Mouse (Mus musculus): ENCODE measurements at regions not wholly inside any gene's neighbourhood (a gene's known extent, or its start where the extent isn't known, plus 50 kb on each side); places are given as distances from the start of the nearest gene placed in this dataset.

DNA sequence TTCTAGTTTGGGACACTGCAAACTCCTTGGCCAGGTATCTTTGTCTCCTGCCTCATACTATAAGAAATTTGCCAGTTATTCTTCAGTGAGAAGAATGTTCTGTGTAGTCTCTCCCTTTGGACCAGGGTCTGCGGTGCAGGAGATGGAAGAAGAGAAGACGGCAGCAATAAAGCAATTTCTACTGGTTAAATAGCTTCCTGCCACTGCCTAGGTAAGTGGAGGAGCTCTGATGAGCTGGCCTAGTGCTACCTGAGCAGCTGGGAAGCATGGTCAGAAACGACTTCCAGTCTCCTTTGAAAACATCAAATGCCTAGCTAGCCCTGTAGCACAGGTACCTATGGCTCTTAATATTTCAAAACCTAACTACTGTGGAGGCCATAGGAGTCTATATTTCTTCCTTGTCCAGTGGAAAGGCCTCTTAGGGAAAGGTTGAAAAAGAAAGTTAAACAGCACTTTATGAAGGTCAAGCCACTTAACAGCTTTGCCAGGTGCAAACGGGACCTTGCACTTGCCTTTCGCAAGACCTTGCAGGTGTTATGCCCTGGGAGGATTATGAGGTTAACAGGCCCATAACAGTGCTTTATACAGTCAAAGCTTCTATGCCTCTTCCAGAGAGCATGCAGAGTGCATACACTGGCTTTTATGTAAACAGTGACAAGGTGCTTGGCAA lies 351.9 kb downstream of the Serpinb8 start:
- no peaks in the 10 kb centered on the region for H3K4me1 ChIP-seq (replicated peaks)
- H3K27me3 ChIP-seq (ENCODE audit: insufficient read depth, poor library complexity, severe bottlenecking), result no peaks in the 10 kb centered on the region
- H3K36me3 ChIP-seq, result no peaks in the 10 kb centered on the region
- WGBS, result 85% methylated on average over 5 of the region's 5 CpGs
- H3K4me3 ChIP-seq, result no peak overlapping the region
- H3K9me3 ChIP-seq, result no peaks in the 10 kb centered on the region
- H3K27ac ChIP-seq, result no peak overlapping the region
- no peak for DNase-seq (ENCODE audit: low spot score)

DNA sequence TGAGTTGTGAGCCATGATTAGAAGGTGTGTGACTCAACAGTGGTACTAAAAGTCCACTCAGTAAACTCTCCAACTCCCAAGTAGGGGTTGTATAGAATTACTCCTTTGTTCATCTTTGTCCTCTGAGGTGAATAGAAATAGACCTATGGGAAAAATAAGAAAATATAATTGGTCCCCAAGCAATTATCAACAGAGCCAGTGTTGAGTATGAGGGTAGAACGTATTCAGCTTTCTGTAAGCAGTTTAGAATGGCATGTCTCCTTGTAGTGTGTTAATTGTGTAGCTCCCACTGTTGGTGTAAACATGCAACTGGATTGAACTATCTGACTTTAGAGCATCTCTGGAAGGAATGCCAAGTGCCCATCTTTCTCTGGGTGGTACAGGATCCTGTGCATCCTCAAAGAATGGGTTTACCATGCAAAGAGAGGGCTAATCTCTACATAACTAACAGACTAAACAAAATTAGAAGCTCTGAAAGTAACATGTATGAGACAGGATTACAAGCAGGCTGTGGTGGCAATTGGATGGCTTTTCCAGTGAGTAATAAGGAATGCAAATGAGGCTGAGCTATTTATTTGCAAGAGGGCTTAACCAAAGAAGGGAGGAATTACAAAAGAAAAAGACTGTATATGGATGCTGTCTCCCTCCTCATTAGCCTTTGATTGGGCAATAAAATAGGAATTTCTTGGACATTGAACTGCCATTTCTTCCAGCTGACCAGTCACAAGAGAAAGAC lies 356.6 kb downstream of the Serpinb8 start:
- H3K27me3 ChIP-seq (ENCODE audit: insufficient read depth, poor library complexity, severe bottlenecking), result no peaks in the 10 kb centered on the region
- no peaks in the 10 kb centered on the region for H3K36me3 ChIP-seq
- WGBS, result 87% methylated on average over 1 of the region's 1 CpGs
- H3K4me1 ChIP-seq (replicated peaks), result no peaks in the 10 kb centered on the region
- no peaks in the 10 kb centered on the region for H3K9me3 ChIP-seq
- H3K27ac ChIP-seq, result no peak overlapping the region
- no peak for DNase-seq (ENCODE audit: low spot score)
- no peak overlapping the region for H3K4me3 ChIP-seq

GRCm38 (mm10) chr1:107950396-107950795 lies 360.6 kb downstream of the Serpinb8 start:
- Histone ChIP-seq H3K27me3 (ENCODE audit: insufficient read depth, poor library complexity, severe bottlenecking) (no peaks in the 10 kb centered on the region), H3K9me3 (no peaks in the 10 kb centered on the region), H3K36me3 (no peaks in the 10 kb centered on the region), H3K4me3 (no peak overlapping the region), H3K4me1 (replicated peaks) (no peaks in the 10 kb centered on the region), H3K27ac (no peak overlapping the region)
- no peak for DNase-seq (ENCODE audit: low spot score)
- whole genome bisulfite sequencing, result 75% methylated on average over 2 of the region's 2 CpGs

GRCm38 (mm10) chr1:107961009-107961408 lies 371.2 kb downstream of the Serpinb8 start:
- no peaks in the 10 kb centered on the region for H3K27me3 ChIP-seq (ENCODE audit: insufficient read depth, poor library complexity, severe bottlenecking)
- H3K27ac ChIP-seq, result no peak overlapping the region
- no peaks in the 10 kb centered on the region for H3K4me1 ChIP-seq (replicated peaks)
- no peak for DNase-seq (ENCODE audit: low spot score)
- no peaks in the 10 kb centered on the region for H3K9me3 ChIP-seq
- no peaks in the 10 kb centered on the region for H3K36me3 ChIP-seq
- H3K4me3 ChIP-seq, result no peak overlapping the region

- peaks cover 24% of the 10 kb centered on the region for H3K4me1 ChIP-seq (replicated peaks)
Observed at GRCm38 (mm10) chr1:107975626-107976335, 386.0 kb downstream of the Serpinb8 start.

GRCm38 (mm10) chr1:107977686-107978085 lies 387.9 kb downstream of the Serpinb8 start:
- no peak for DNase-seq (ENCODE audit: low spot score)
- H3K27me3 ChIP-seq (ENCODE audit: insufficient read depth, poor library complexity, severe bottlenecking), result no peaks in the 10 kb centered on the region; the same call in 1 of the 2 replicates
- H3K9me3 ChIP-seq, result no peaks in the 10 kb centered on the region
- no peak overlapping the region for H3K4me3 ChIP-seq
- 67% methylated on average over 2 of the region's 2 CpGs for WGBS
- H3K36me3 ChIP-seq, result no peaks in the 10 kb centered on the region
- peaks cover 24% of the 10 kb centered on the region for H3K4me1 ChIP-seq (replicated peaks)
- no peak overlapping the region for H3K27ac ChIP-seq

More at GRCm38 (mm10) chr1:107975626-107976335, 386.0 kb downstream of the Serpinb8 start:
- Histone ChIP-seq H3K27me3 (ENCODE audit: insufficient read depth, poor library complexity, severe bottlenecking) (no peaks in the 10 kb centered on the region; the same call in 1 of the 2 replicates), H3K4me3 (no peak overlapping the region), H3K27ac (no peak overlapping the region), H3K36me3 (no peaks in the 10 kb centered on the region), H3K9me3 (no peaks in the 10 kb centered on the region)
- 31% methylated on average over 8 of the region's 8 CpGs for WGBS
- DNase-seq (ENCODE audit: low spot score), result no peak

GRCm38 (mm10) chr1:107978411-107978810 lies 388.6 kb downstream of the Serpinb8 start:
- DNase-seq (ENCODE audit: low spot score), result no peak
- H3K4me3 ChIP-seq, result no peak overlapping the region
- no peaks in the 10 kb centered on the region for H3K36me3 ChIP-seq
- peaks cover 24% of the 10 kb centered on the region for H3K4me1 ChIP-seq (replicated peaks)
- no peak overlapping the region for H3K27ac ChIP-seq
- H3K9me3 ChIP-seq, result no peaks in the 10 kb centered on the region
- no peaks in the 10 kb centered on the region; the same call in 1 of the 2 replicates for H3K27me3 ChIP-seq (ENCODE audit: insufficient read depth, poor library complexity, severe bottlenecking)
- 17% methylated on average over 5 of the region's 5 CpGs for WGBS

- WGBS, result 83% methylated on average over 2 of the region's 2 CpGs
- Histone ChIP-seq H3K4me3 (no peak overlapping the region), H3K36me3 (no peaks in the 10 kb centered on the region), H3K27me3 (ENCODE audit: insufficient read depth, poor library complexity, severe bottlenecking) (no peaks in the 10 kb centered on the region), H3K27ac (no peak overlapping the region), H3K9me3 (no peaks in the 10 kb centered on the region), H3K4me1 (replicated peaks) (no peaks in the 10 kb centered on the region)
- no peak for DNase-seq (ENCODE audit: low spot score)
Observed at GRCm38 (mm10) chr1:107985646-107986045, 395.8 kb downstream of the Serpinb8 start.

DNA sequence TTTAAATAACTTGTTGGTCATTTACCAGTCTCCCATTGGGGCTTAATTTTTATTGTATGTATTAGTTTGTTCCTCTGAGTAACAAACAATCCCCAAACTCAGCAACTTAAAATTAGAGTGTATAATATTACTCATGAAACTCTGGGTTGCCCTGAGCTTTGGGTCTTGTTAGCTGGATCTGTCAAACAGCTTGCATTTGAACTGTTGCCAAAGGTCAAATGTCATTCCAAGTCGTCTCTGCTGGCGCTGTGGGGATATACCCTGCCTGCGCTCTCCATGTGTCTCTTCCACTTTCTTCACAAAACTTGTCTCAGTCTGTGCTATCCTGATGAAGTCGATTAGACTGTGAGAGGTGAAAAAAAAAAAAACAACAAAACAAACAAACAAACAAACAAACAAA lies 398.3 kb downstream of the Serpinb8 start:
- WGBS, result 48% methylated on average over 4 of the region's 4 CpGs
- H3K9me3 ChIP-seq, result no peaks in the 10 kb centered on the region

GRCm38 (mm10) chr1:107993013-107993412 lies 403.2 kb downstream of the Serpinb8 start:
- no peaks in the 10 kb centered on the region for H3K36me3 ChIP-seq
- no peak overlapping the region for H3K4me3 ChIP-seq
- 93% methylated on average over 4 of the region's 4 CpGs for WGBS
- no peaks in the 10 kb centered on the region for H3K27me3 ChIP-seq (ENCODE audit: insufficient read depth, poor library complexity, severe bottlenecking)
- no peaks in the 10 kb centered on the region for H3K4me1 ChIP-seq (replicated peaks)
- H3K9me3 ChIP-seq, result no peaks in the 10 kb centered on the region
- no peak overlapping the region for H3K27ac ChIP-seq
- no peak for DNase-seq (ENCODE audit: low spot score)

More for the DNA sequence above, 398.3 kb downstream of the Serpinb8 start:
- no peak overlapping the region for H3K27ac ChIP-seq
- H3K36me3 ChIP-seq, result no peaks in the 10 kb centered on the region
- H3K27me3 ChIP-seq (ENCODE audit: insufficient read depth, poor library complexity, severe bottlenecking), result no peaks in the 10 kb centered on the region
- H3K4me1 ChIP-seq (replicated peaks), result no peaks in the 10 kb centered on the region
- H3K4me3 ChIP-seq, result no peak overlapping the region
- DNase-seq (ENCODE audit: low spot score), result peak; percentile 5

GRCm38 (mm10) chr1:108023721-108024353 lies 434.0 kb downstream of the Serpinb8 start:
- no peaks in the 10 kb centered on the region for H3K4me1 ChIP-seq (replicated peaks)
- no peak for DNase-seq (ENCODE audit: low spot score)
- no peaks in the 10 kb centered on the region for H3K36me3 ChIP-seq
- H3K4me3 ChIP-seq, result no peak overlapping the region
- no peaks in the 10 kb centered on the region for H3K27me3 ChIP-seq (ENCODE audit: insufficient read depth, poor library complexity, severe bottlenecking)
- H3K9me3 ChIP-seq, result no peaks in the 10 kb centered on the region
- 48% methylated on average over 5 of the region's 5 CpGs for WGBS
- no peak overlapping the region for H3K27ac ChIP-seq

DNA sequence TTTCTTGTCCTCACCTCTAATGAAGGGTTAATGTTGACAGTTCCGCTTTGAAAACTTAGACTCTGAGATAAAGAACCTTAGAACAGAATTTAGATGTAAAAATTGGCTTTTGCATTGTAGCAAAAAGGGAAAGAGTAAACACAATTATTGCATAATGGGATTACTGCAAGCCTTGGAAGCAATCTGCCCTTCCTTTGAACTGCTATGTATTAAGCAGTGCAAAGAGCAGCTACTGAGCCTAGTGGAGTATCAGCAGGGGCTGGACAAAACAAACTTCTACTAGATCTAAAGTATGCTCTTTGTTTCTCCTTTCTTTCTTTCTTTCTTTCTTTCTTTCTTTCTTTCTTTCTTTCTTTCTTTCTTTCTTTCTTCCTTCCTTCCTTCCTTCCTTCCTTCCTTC lies 434.9 kb downstream of the Serpinb8 start:
- Histone ChIP-seq H3K27ac (no peak overlapping the region), H3K27me3 (ENCODE audit: insufficient read depth, poor library complexity, severe bottlenecking) (no peaks in the 10 kb centered on the region), H3K4me1 (replicated peaks) (no peaks in the 10 kb centered on the region), H3K9me3 (no peaks in the 10 kb centered on the region), H3K4me3 (no peak overlapping the region), H3K36me3 (no peaks in the 10 kb centered on the region)
- no peak for DNase-seq (ENCODE audit: low spot score)
- 75% methylated on average over 1 of the region's 1 CpGs for WGBS

- Histone ChIP-seq H3K4me1 (replicated peaks) (no peaks in the 10 kb centered on the region), H3K36me3 (no peaks in the 10 kb centered on the region), H3K27ac (no peak overlapping the region), H3K27me3 (ENCODE audit: insufficient read depth, poor library complexity, severe bottlenecking) (no peaks in the 10 kb centered on the region), H3K9me3 (no peaks in the 10 kb centered on the region), H3K4me3 (no peak overlapping the region)
- no peak for DNase-seq (ENCODE audit: low spot score)
Observed at GRCm38 (mm10) chr1:108026461-108026860, 436.7 kb downstream of the Serpinb8 start.

Data from hindbrain, embryonic 10.5 days (tissue).